Mouse (Mus musculus) forebrain, embryonic 12.5 days (tissue): ENCODE results near the gene 9130023H24Rik. TPM values are rescaled to one million over a fixed set of nuclear protein-coding genes. Genes with fewer than 3 reads are reported as not detected.

Experiments used
- ATAC-seq: fragments of 200-750 bp; cut with Nextera tagmentation; 2 replicates; pipeline ENCODE4 v1.8.0; 2017; ENCODE audit warnings: moderate TSS enrichment; ENCODE audit not compliant: low FRiP score
- H3K27ac ChIP-seq: fragments of 300-500 bp; sonication (generic); 2 replicates; pipeline ENCODE4 v1.5.1; 2016; ENCODE audit warnings: mild to moderate bottlenecking
- H3K27me3 ChIP-seq: fragments of 300-500 bp; sonication (generic); 2 replicates; pipeline ENCODE4 v1.6.1; 2016; ENCODE audit warnings: mild to moderate bottlenecking
- H3K36me3 ChIP-seq: fragments of 300-500 bp; sonication (generic); replicated peaks from 2 replicates; pipeline ENCODE4 v1.6.1; 2016; ENCODE audit warnings: mild to moderate bottlenecking
- H3K4me1 ChIP-seq: fragments of 300-500 bp; sonication (generic); 2 replicates; pipeline ENCODE4 v1.6.1; 2016
- H3K4me2 ChIP-seq: fragments of 300-500 bp; sonication (generic); 2 replicates; pipeline ENCODE4 v1.6.1; 2016; ENCODE audit warnings: mild to moderate bottlenecking, moderate library complexity
- H3K4me3 ChIP-seq: fragments of 300-500 bp; sonication (generic); replicated peaks from 2 replicates; pipeline ENCODE4 v1.5.1; 2016; ENCODE audit warnings: mild to moderate bottlenecking
- H3K9ac ChIP-seq: fragments of 300-500 bp; sonication (generic); 2 replicates; pipeline ENCODE4 v1.6.1; 2016; ENCODE audit warnings: mild to moderate bottlenecking
- H3K9me3 ChIP-seq: fragments of 300-500 bp; sonication (generic); 2 replicates; pipeline ENCODE4 v1.6.1; 2016
- WGBS: fragments of 180-500 bp; shearing (Covaris S2); methylation state at CpG from one replicate; pipeline ENCODE4 v1.1.7; 2016; 5-methylcytosine and 5-hydroxymethylcytosine counted together
- polyA plus RNA-seq: library from polyadenylated mRNA; unstranded; fragments of >200 nt; fragmentation: Nextera tagmentation; extraction: Ambion mirVana; gene quantifications from 2 replicates; pipeline ENCODE4 v1.2.1, GENCODE M21; 2016

The 9130023H24Rik gene
- polyA plus RNA-seq, 1 experiment from 2014 or later, result 11.7 TPM

- H3K36me3 ChIP-seq, result peaks cover 48% of the 10 kb centered on the region
- no peak overlapping the region for H3K4me2 ChIP-seq
- WGBS, result 88% methylated on average over 18 of the region's 18 CpGs
- no peak overlapping the region for H3K4me3 ChIP-seq
- H3K9me3 ChIP-seq, result no peaks in the 10 kb centered on the region
- ATAC-seq, result no peak
- H3K9ac ChIP-seq, result peak overlapping the region; percentile 5; the same call in 1 of the 2 replicates
- peaks cover 20% of the 10 kb centered on the region for H3K4me1 ChIP-seq
- peaks cover 35% of the 10 kb centered on the region for H3K27me3 ChIP-seq
- no peak overlapping the region for H3K27ac ChIP-seq
Observed at GRCm38 (mm10) chr7:128244410-128245025, 6.7 kb upstream of the 9130023H24Rik start.

GRCm38 (mm10) chr7:128243921-128244320 lies 6.1 kb upstream of the 9130023H24Rik start:
- no peaks in the 10 kb centered on the region for H3K9me3 ChIP-seq
- no peak overlapping the region for H3K4me3 ChIP-seq
- no peak overlapping the region for H3K27ac ChIP-seq
- H3K27me3 ChIP-seq, result peaks cover 31% of the 10 kb centered on the region
- H3K4me1 ChIP-seq, result peaks cover 26% of the 10 kb centered on the region
- peak overlapping the region; percentile 5; the same call in 1 of the 2 replicates for H3K9ac ChIP-seq
- ATAC-seq, result no peak
- peaks cover 48% of the 10 kb centered on the region for H3K36me3 ChIP-seq
- no peak overlapping the region for H3K4me2 ChIP-seq
- WGBS, result 62% methylated on average over 10 of the region's 10 CpGs

- Histone ChIP-seq H3K27ac (no peak overlapping the region), H3K4me2 (no peak overlapping the region), H3K9me3 (no peaks in the 10 kb centered on the region), H3K4me1 (peaks cover 26% of the 10 kb centered on the region), H3K9ac (no peak overlapping the region), H3K4me3 (no peak overlapping the region), H3K36me3 (peaks cover 48% of the 10 kb centered on the region), H3K27me3 (peaks cover 20% of the 10 kb centered on the region)
- no peak for ATAC-seq
- 93% methylated on average over 16 of the region's 16 CpGs for WGBS
Observed at GRCm38 (mm10) chr7:128242331-128242730, 4.5 kb upstream of the 9130023H24Rik start.

GRCm38 (mm10) chr7:128240131-128240784 lies 2.4 kb upstream of the 9130023H24Rik start:
- peaks cover 18% of the 10 kb centered on the region for H3K4me1 ChIP-seq
- WGBS, result 95% methylated on average over 27 of the region's 27 CpGs
- no peak for ATAC-seq

GRCm38 (mm10) chr7:128238991-128239390 lies 1.2 kb upstream of the 9130023H24Rik start:
- H3K4me3 ChIP-seq, result peak overlapping the region; percentile 60
- H3K9me3 ChIP-seq, result no peaks in the 10 kb centered on the region
- H3K4me2 ChIP-seq, result peak overlapping the region; percentile 80
- peaks cover 18% of the 10 kb centered on the region for H3K4me1 ChIP-seq
- no peaks in the 10 kb centered on the region for H3K27me3 ChIP-seq
- 28% methylated on average over 4 of the region's 4 CpGs for WGBS
- peak overlapping the region; percentile 95; the same call in 1 of the 2 replicates for H3K27ac ChIP-seq
- peaks cover 42% of the 10 kb centered on the region for H3K36me3 ChIP-seq
- H3K9ac ChIP-seq, result 0 out of 2 replicates have a peak overlapping the region, but pooled peaks have one; percentile 69
- ATAC-seq, result no peak

More at GRCm38 (mm10) chr7:128240131-128240784, 2.4 kb upstream of the 9130023H24Rik start:
- Histone ChIP-seq H3K27me3 (peaks cover 8% of the 10 kb centered on the region; the same call in 1 of the 2 replicates), H3K4me3 (no peak overlapping the region), H3K36me3 (peaks cover 54% of the 10 kb centered on the region), H3K27ac (no peak overlapping the region), H3K9me3 (no peaks in the 10 kb centered on the region), H3K9ac (peak overlapping the region; percentile 21; the same call in 1 of the 2 replicates), H3K4me2 (no peak overlapping the region)

- no peaks in the 10 kb centered on the region for H3K9me3 ChIP-seq
- H3K4me3 ChIP-seq, result peak overlapping the region; percentile 60
- ATAC-seq, result no peak; the same call in 1 of the 2 replicates
- no peaks in the 10 kb centered on the region for H3K27me3 ChIP-seq
- peak overlapping the region; percentile 69 for H3K9ac ChIP-seq
- H3K27ac ChIP-seq, result peak overlapping the region; percentile 95
- peaks cover 18% of the 10 kb centered on the region for H3K4me1 ChIP-seq
- H3K4me2 ChIP-seq, result peak overlapping the region; percentile 80
- WGBS, result under 1% methylated on average over 25 of the region's 25 CpGs
- H3K36me3 ChIP-seq, result peaks cover 33% of the 10 kb centered on the region
Observed at GRCm38 (mm10) chr7:128237593-128237926, 271 bp downstream of the 9130023H24Rik start.

GRCm38 (mm10) chr7:128236856-128237592 lies 807 bp downstream of the 9130023H24Rik start, which contains the start of gene Armc5:
TSS of gene Armc5 (plus strand) at chr7:128237342.
- ATAC-seq, result peak; percentile 34; the same call in 1 of the 2 replicates
- H3K36me3 ChIP-seq, result peaks cover 27% of the 10 kb centered on the region
- H3K9me3 ChIP-seq, result no peaks in the 10 kb centered on the region
- WGBS, result 26% methylated on average over 37 of the region's 37 CpGs
- peak within 1 kb of the TSS; percentile 69 for H3K9ac ChIP-seq
- peak within 1 kb of the TSS; percentile 80 for H3K4me2 ChIP-seq
- no peaks in the 10 kb centered on the region for H3K27me3 ChIP-seq
- peak within 1 kb of the TSS; percentile 60 for H3K4me3 ChIP-seq
- peaks cover 18% of the 10 kb centered on the region for H3K4me1 ChIP-seq
- H3K27ac ChIP-seq, result peak within 1 kb of the TSS; percentile 95

GRCm38 (mm10) chr7:128236426-128236825 lies 1.4 kb downstream of the 9130023H24Rik start:
- peaks cover 22% of the 10 kb centered on the region for H3K36me3 ChIP-seq
- H3K27me3 ChIP-seq, result no peaks in the 10 kb centered on the region
- ATAC-seq, result no peak
- H3K9ac ChIP-seq, result no peak overlapping the region
- WGBS, result 94% methylated on average over 13 of the region's 13 CpGs
- peaks cover 18% of the 10 kb centered on the region for H3K4me1 ChIP-seq
- H3K4me2 ChIP-seq, result peak overlapping the region; percentile 80; the same call in 1 of the 2 replicates
- no peak overlapping the region for H3K27ac ChIP-seq
- peak overlapping the region; percentile 60 for H3K4me3 ChIP-seq
- H3K9me3 ChIP-seq, result no peaks in the 10 kb centered on the region

- H3K27ac ChIP-seq, result no peak overlapping the region
- H3K27me3 ChIP-seq, result no peaks in the 10 kb centered on the region
- no peak overlapping the region for H3K4me2 ChIP-seq
- peaks cover 14% of the 10 kb centered on the region for H3K36me3 ChIP-seq
- 92% methylated on average over 1 of the region's 1 CpGs for WGBS
- ATAC-seq, result no peak
- H3K4me3 ChIP-seq, result no peak overlapping the region
- H3K4me1 ChIP-seq, result peaks cover 18% of the 10 kb centered on the region
- H3K9ac ChIP-seq, result no peak overlapping the region
- H3K9me3 ChIP-seq, result no peaks in the 10 kb centered on the region
Observed at GRCm38 (mm10) chr7:128235481-128235880, 2.4 kb downstream of the 9130023H24Rik start.

GRCm38 (mm10) chr7:128234796-128235195 lies 3.0 kb downstream of the 9130023H24Rik start:
- H3K27me3 ChIP-seq, result no peaks in the 10 kb centered on the region
- 87% methylated on average over 2 of the region's 2 CpGs for WGBS
- H3K4me3 ChIP-seq, result no peak overlapping the region
- no peak overlapping the region for H3K9ac ChIP-seq
- H3K4me2 ChIP-seq, result no peak overlapping the region
- H3K9me3 ChIP-seq, result no peaks in the 10 kb centered on the region
- no peak overlapping the region for H3K27ac ChIP-seq
- ATAC-seq, result no peak
- 0 out of 2 replicates have a peak, but pooled peaks cover 7% of the 10 kb centered on the region for H3K36me3 ChIP-seq
- H3K4me1 ChIP-seq, result peaks cover 18% of the 10 kb centered on the region

GRCm38 (mm10) chr7:128231741-128232140 lies 6.1 kb downstream of the 9130023H24Rik start:
- no peak overlapping the region for H3K27ac ChIP-seq
- 45% methylated on average over 8 of the region's 8 CpGs for WGBS

GRCm38 (mm10) chr7:128220936-128221335 lies 16.9 kb downstream of the 9130023H24Rik start:
- Histone ChIP-seq H3K9ac (no peak overlapping the region), H3K4me3 (no peak overlapping the region), H3K36me3 (no peaks in the 10 kb centered on the region), H3K27ac (no peak overlapping the region), H3K4me2 (no peak overlapping the region), H3K4me1 (no peaks in the 10 kb centered on the region), H3K9me3 (no peaks in the 10 kb centered on the region), H3K27me3 (no peaks in the 10 kb centered on the region; the same call in 1 of the 2 replicates)
- ATAC-seq, result no peak
- 88% methylated on average over 3 of the region's 3 CpGs for WGBS

More at GRCm38 (mm10) chr7:128231741-128232140, 6.1 kb downstream of the 9130023H24Rik start:
- Histone ChIP-seq H3K27me3 (no peaks in the 10 kb centered on the region), H3K36me3 (0 out of 2 replicates have a peak, but pooled peaks cover 6% of the 10 kb centered on the region), H3K9ac (no peak overlapping the region), H3K4me2 (no peak overlapping the region), H3K4me3 (no peak overlapping the region), H3K4me1 (peaks cover 4% of the 10 kb centered on the region), H3K9me3 (no peaks in the 10 kb centered on the region)
- ATAC-seq, result no peak
